Mouse (Mus musculus) left cerebral cortex, adult 9 months (tissue): Measurements from ENCODE around the gene Gm17387.

Experiments used
- DNase-seq, 2 experiments: peaks; one replicate each; pipeline ENCODE4 v3.0.0; 2022; ENCODE audit warnings: low spot score in 2 of 2

The Gm17387 gene

GRCm38 (mm10) chr7:141047581-141048225, 18.8 kb downstream of the Gm17387 start:
- DNase-seq, result peak in 1 of 2 experiments; percentile 73

GRCm38 (mm10) chr7:141048226-141049218, 19.6 kb downstream of the Gm17387 start:
- peak in 1 of 2 experiments; percentile 90 for DNase-seq

- no peak for DNase-seq
Observed at GRCm38 (mm10) chr7:141049326-141049725, 20.4 kb downstream of the Gm17387 start.

GRCm38 (mm10) chr7:141051060-141051685, 22.2 kb downstream of the Gm17387 start:
- no peak for DNase-seq

GRCm38 (mm10) chr7:141052016-141052415, 23.1 kb downstream of the Gm17387 start:
- no peak for DNase-seq

GRCm38 (mm10) chr7:141052421-141052820, 23.5 kb downstream of the Gm17387 start:
- no peak for DNase-seq

- DNase-seq, result no peak
Observed at GRCm38 (mm10) chr7:141055785-141056184, 26.9 kb downstream of the Gm17387 start.

GRCm38 (mm10) chr7:141056976-141057375, 28.0 kb downstream of the Gm17387 start:
- no peak for DNase-seq

GRCm38 (mm10) chr7:141057541-141057940, 28.6 kb downstream of the Gm17387 start:
- no peak for DNase-seq

- no peak for DNase-seq
Observed at GRCm38 (mm10) chr7:141058601-141059341, 29.8 kb downstream of the Gm17387 start.

GRCm38 (mm10) chr7:141059929-141060328, 31.0 kb downstream of the Gm17387 start:
- DNase-seq, result no peak

GRCm38 (mm10) chr7:141060426-141061242, 31.7 kb downstream of the Gm17387 start, which contains the start of gene B4galnt4:
TSS of gene B4galnt4 (plus strand) at chr7:141061104.
- DNase-seq, result peak; percentile 84 to 93

GRCm38 (mm10) chr7:141061269-141061692, 32.4 kb downstream of the Gm17387 start:
- no peak for DNase-seq

GRCm38 (mm10) chr7:141062525-141062924, 33.6 kb downstream of the Gm17387 start:
- DNase-seq, result peak in 1 of 2 experiments; percentile 37

- no peak for DNase-seq
Observed at GRCm38 (mm10) chr7:141063353-141063752, 34.4 kb downstream of the Gm17387 start.

GRCm38 (mm10) chr7:141064175-141064574, 35.2 kb downstream of the Gm17387 start:
- no peak for DNase-seq

- no peak for DNase-seq
Observed at GRCm38 (mm10) chr7:141064576-141064975, 35.6 kb downstream of the Gm17387 start.

GRCm38 (mm10) chr7:141068351-141068750, 39.4 kb downstream of the Gm17387 start:
- no peak for DNase-seq

- peak in 1 of 2 experiments; percentile 87 for DNase-seq
Observed at GRCm38 (mm10) chr7:141070058-141070862, 41.3 kb downstream of the Gm17387 start.
